Mouse (Mus musculus) G1E (cell line): ENCODE data around the gene Tmem50a. TPM values are rescaled to one million over a fixed set of nuclear protein-coding genes. Genes with fewer than 3 reads are reported as not detected.

Experiments used
- ATAC-seq: 2 replicates; pipeline ENCODE4 v1.8.0; 2016; ENCODE audit warnings: mild to moderate bottlenecking; ENCODE audit not compliant: insufficient number of reproducible peaks, poor library complexity, low FRiP score, severe bottlenecking; ENCODE audit errors: extremely low read depth
- DNase-seq: peaks from one replicate; pipeline ENCODE4 v3.0.0; 2012; ENCODE audit warnings: low spot score
- H3K27me3 ChIP-seq: 2 replicates; pipeline ENCODE4 v1.6.1; 2012; ENCODE audit warnings: mild to moderate bottlenecking, low read length, inconsistent platforms; ENCODE audit not compliant: insufficient read depth
- H3K36me3 ChIP-seq: replicated peaks from 2 replicates; pipeline ENCODE3; 2012; ENCODE audit warnings: mild to moderate bottlenecking, inconsistent platforms
- H3K4me1 ChIP-seq: 2 replicates; pipeline ENCODE4 v1.6.1; 2012; ENCODE audit warnings: low read depth, low read length, inconsistent platforms, mixed read lengths; ENCODE audit not compliant: insufficient read depth
- H3K4me3 ChIP-seq: 2 replicates; pipeline ENCODE4 v1.5.1; 2012; ENCODE audit warnings: low read depth, mild to moderate bottlenecking, inconsistent platforms, low read length, moderate library complexity, mixed read lengths
- H3K9me3 ChIP-seq: replicated peaks from 2 replicates; pipeline ENCODE4 v1.6.1; 2012; ENCODE audit warnings: inconsistent platforms
- CTCF ChIP-seq: IDR thresholded peaks from 2 replicates; pipeline ENCODE4 v1.5.1; 2012; ENCODE audit warnings: low read depth, low read length, inconsistent platforms, mixed read lengths
- GATA1 ChIP-seq: IDR thresholded peaks from 2 replicates; pipeline ENCODE4 v1.6.1; 2012; ENCODE audit warnings: borderline replicate concordance, low read length, inconsistent platforms, mixed read lengths
- GATA2 ChIP-seq: IDR thresholded peaks from 2 replicates; pipeline ENCODE4 v1.6.1; 2012; ENCODE audit warnings: low read depth, low read length, inconsistent platforms, borderline replicate concordance
- POLR2AphosphoS5 ChIP-seq: IDR thresholded peaks from 2 replicates; pipeline ENCODE4 v1.6.1; 2012; ENCODE audit warnings: low read depth, low read length, inconsistent platforms; ENCODE audit not compliant: insufficient replicate concordance
- TAL1 ChIP-seq: conservative IDR thresholded peaks from 2 replicates; pipeline ENCODE4 v1.6.1; 2012; ENCODE audit warnings: low read depth, low read length, inconsistent platforms, mixed read lengths
- polyA plus RNA-seq: library from polyadenylated mRNA; stranded (reverse); fragments of >175 nt; gene quantifications from 2 replicates; pipeline ENCODE4 v1.2.3, GENCODE M21; 2012
- total RNA-seq, 2 experiments: library from RNA; stranded (forward) in 1 of 2; stranded (reverse) in 1 of 2; fragments of 200-1000 nt in 1 of 2; fragments of >200 nt in 1 of 2; fragmentation: Nextera tagmentation in 1 of 2; gene quantifications; 2 replicates each; pipeline ENCODE4 v1.2.3; 2014 to 2017

Tmem50a gene
- total and polyA plus RNA-seq, 3 experiments, result 10.3 to 218 (median 174) TPM

GRCm38 (mm10) chr4:134930190-134930589, 15.4 kb upstream of the Tmem50a start:
- H3K36me3 ChIP-seq, result peaks cover 77% of the 10 kb centered on the region
- peaks cover 59% of the 10 kb centered on the region for H3K4me1 ChIP-seq
- ATAC-seq (no peak), DNase-seq (no peak)
- H3K27me3 ChIP-seq, result no peaks in the 10 kb centered on the region
- H3K9me3 ChIP-seq, result no peaks in the 10 kb centered on the region
- peak overlapping the region; percentile 99; the same call in 1 of the 2 replicates for H3K4me3 ChIP-seq
- TF ChIP-seq TAL1 (no peak), GATA1 (no peak), CTCF (no peak), GATA2 (no peak), POLR2AphosphoS5 (no peak)

- Histone ChIP-seq H3K4me1 (peaks cover 60% of the 10 kb centered on the region), H3K36me3 (peaks cover 77% of the 10 kb centered on the region), H3K4me3 (no peak overlapping the region), H3K27me3 (no peaks in the 10 kb centered on the region), H3K9me3 (no peaks in the 10 kb centered on the region)
- ATAC-seq (no peak), DNase-seq (no peak)
- no peak for TF ChIP-seq GATA2
- peak; percentile 93 for TF ChIP-seq POLR2AphosphoS5
Measured at GRCm38 (mm10) chr4:134929536-134929935, 14.7 kb upstream of the Tmem50a start.

GRCm38 (mm10) chr4:134928464-134928836, 13.6 kb upstream of the Tmem50a start:
- ATAC-seq, result no peak
- DNase-seq, result no peak
- H3K9me3 ChIP-seq, result no peaks in the 10 kb centered on the region
- no peaks in the 10 kb centered on the region for H3K27me3 ChIP-seq
- TF ChIP-seq GATA1 (no peak), TAL1 (no peak), POLR2AphosphoS5 (no peak), CTCF (no peak), GATA2 (no peak)
- no peak overlapping the region for H3K4me3 ChIP-seq
- H3K36me3 ChIP-seq, result peaks cover 75% of the 10 kb centered on the region
- peaks cover 60% of the 10 kb centered on the region for H3K4me1 ChIP-seq

- H3K4me3 ChIP-seq, result no peak overlapping the region
- peaks cover 57% of the 10 kb centered on the region for H3K4me1 ChIP-seq
- DNase-seq (no peak), ATAC-seq (no peak)
- no peaks in the 10 kb centered on the region for H3K27me3 ChIP-seq
- no peaks in the 10 kb centered on the region for H3K9me3 ChIP-seq
- TF ChIP-seq GATA2 (no peak), POLR2AphosphoS5 (no peak), CTCF (no peak), TAL1 (no peak), GATA1 (no peak)
- H3K36me3 ChIP-seq, result peaks cover 70% of the 10 kb centered on the region
Measured at GRCm38 (mm10) chr4:134927815-134928463, 13.1 kb upstream of the Tmem50a start.

- H3K4me3 ChIP-seq, result peak overlapping the region; percentile 97
- TF ChIP-seq CTCF (no peak), TAL1 (no peak), GATA1 (no peak), GATA2 (no peak), POLR2AphosphoS5 (no peak)
- peaks cover 59% of the 10 kb centered on the region for H3K36me3 ChIP-seq
- no peak for ATAC-seq
- H3K27me3 ChIP-seq, result no peaks in the 10 kb centered on the region
- no peak for DNase-seq
- peaks cover 62% of the 10 kb centered on the region for H3K4me1 ChIP-seq
- H3K9me3 ChIP-seq, result no peaks in the 10 kb centered on the region
Measured at GRCm38 (mm10) chr4:134925206-134925605, 10.4 kb upstream of the Tmem50a start.

GRCm38 (mm10) chr4:134924019-134924741, 9.4 kb upstream of the Tmem50a start:
- Histone ChIP-seq H3K9me3 (no peaks in the 10 kb centered on the region), H3K4me3 (peak overlapping the region; percentile 97), H3K27me3 (no peaks in the 10 kb centered on the region), H3K36me3 (peaks cover 55% of the 10 kb centered on the region), H3K4me1 (peaks cover 63% of the 10 kb centered on the region)
- TF ChIP-seq POLR2AphosphoS5, result peak; percentile 85
- no peak for TF ChIP-seq CTCF
- ATAC-seq (0 out of 2 replicates have a peak, but pooled peaks have one; percentile 29), DNase-seq (peak; percentile 40)

GRCm38 (mm10) chr4:134923258-134924018, 8.6 kb upstream of the Tmem50a start, which contains the start of gene Rsrp1:
Gene Rsrp1 (plus strand): TSS chr4:134923592.
- peaks cover 48% of the 10 kb centered on the region for H3K36me3 ChIP-seq
- H3K4me1 ChIP-seq, result peaks cover 64% of the 10 kb centered on the region
- no peaks in the 10 kb centered on the region for H3K27me3 ChIP-seq
- ATAC-seq (peak; percentile 83), DNase-seq (peak; percentile 85)
- H3K4me3 ChIP-seq, result peak within 1 kb of the TSS; percentile 97
- peak; percentile 95 for TF ChIP-seq POLR2AphosphoS5
- no peak for TF ChIP-seq CTCF
- no peak for TF ChIP-seq GATA1
- H3K9me3 ChIP-seq, result no peaks in the 10 kb centered on the region
